In the genomic region with DNA sequence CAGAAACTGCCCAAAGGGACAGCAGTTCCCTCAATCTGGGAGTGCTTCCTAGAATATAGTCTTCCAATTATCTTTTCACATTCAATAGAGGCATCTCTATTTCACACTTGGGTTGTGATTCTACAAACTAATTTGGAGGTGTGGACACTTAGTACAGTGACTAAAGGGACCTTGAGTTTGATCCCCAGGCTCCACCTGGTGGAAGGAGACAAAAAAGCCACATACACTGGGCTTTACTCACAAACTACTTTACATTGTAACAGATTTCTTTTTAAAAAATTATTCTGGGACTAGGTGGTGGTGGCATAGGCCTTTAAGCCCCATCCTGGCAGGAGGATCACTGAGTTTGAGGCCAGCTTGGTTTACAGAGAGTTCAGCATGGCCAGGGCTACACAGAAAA, we compare ENCODE assay signal across 12 mouse cellular contexts. TPM values are rescaled to one million over a fixed set of nuclear protein-coding genes. Genes with fewer than 3 reads are reported as not detected.
DNase-seq lines count a peak whose midpoint lies in the region; TF ChIP-seq lines count a peak whose summit lies in the region.
"Had no signal": no experiment of that assay in that cellular context is flagged by ENCODE, and none has a peak within 500 bp of the region (broad histone marks: within the 10 kb centered on the region; RNA-seq: fewer than 3 reads in every experiment).

No protein-coding gene starts in this region.

- H3K4me1 ChIP-seq in heart, adult 2 months (ENCODE audit: control insufficient read depth, insufficient read depth, low read length) = peaks cover 3% of the 10 kb centered on the region; the same call in 1 of the 2 replicates

- no peaks in the 10 kb centered on the region for H3K79me2 ChIP-seq in heart, adult 2 months (replicated peaks; ENCODE audit: control insufficient read depth, insufficient read depth, low read length)

- H3K4me3 ChIP-seq in heart, adult 2 months = no peak overlapping the region
- H3K4me3 ChIP-seq: heart, embryonic 15.5 days had no signal

- no peaks in the 10 kb centered on the region for H3K27me3 ChIP-seq in heart, adult 2 months (ENCODE audit: control insufficient read depth, insufficient read depth, low read length)
- H3K27me3 ChIP-seq: heart, embryonic 15.5 days had no signal

- TF ChIP-seq EP300 in heart, adult 2 months (IDR thresholded peaks at IDR 0.05; ENCODE audit: insufficient read depth, low read depth, low read length) = no peak

- DNase-seq in heart, adult 2 months = peak in 1 of 2 experiments; percentile 0
- no peak for DNase-seq in heart, postnatal 36 days
- DNase-seq in layer of hippocampus, postnatal 10 days (ENCODE audit: low spot score in 2 of 2) = peak; percentile 2 to 8
- no peak for DNase-seq in layer of hippocampus, postnatal 36 days
- DNase-seq in thymus, postnatal 14 days = peak; percentile 4
- DNase-seq in thymus, adult 18-20 months = no peak
- DNase-seq in lung, postnatal 4 days = peak; percentile 2 to 8
- DNase-seq in adrenal gland, postnatal 10 days = no peak
- DNase-seq: cerebellum, adult 9-10 months; gastrocnemius, postnatal 10 days; liver had no signal

- peak; percentile 42 for TF ChIP-seq CTCF in heart, adult 2 months (IDR thresholded peaks at IDR 0.05)

- TF ChIP-seq POLR2A in heart, adult 2 months (IDR thresholded peaks at IDR 0.05; ENCODE audit: insufficient read depth, low read depth, low read length) = no peak

- intact Hi-C loops in heart, adult 2 months (cut with DNase I) = no loop called here
- intact Hi-C loops in heart, postnatal 36 days (cut with DNase I) = no loop called here

- H3K27ac ChIP-seq in heart, adult 2 months = no peak overlapping the region
- H3K27ac ChIP-seq: heart, embryonic 15.5 days had no signal

- no peak overlapping the region for H3K9ac ChIP-seq in heart, adult 2 months (ENCODE audit: low read depth, low read length)
- H3K9ac ChIP-seq: heart, embryonic 15.5 days had no signal

- H3K36me3 ChIP-seq in heart, adult 2 months (ENCODE audit: control insufficient read depth, insufficient read depth, low read length) = no peaks in the 10 kb centered on the region

RNA-seq across cellular contexts. Expression of a gene that starts 3.4 kb away (rescaled TPM):
- total RNA-seq in heart, adult 2 months (2021) = 1 to 10 TPM in 1 of 2 experiments, under 1 TPM in 1; 0.77 to 1.5 TPM
- polyA plus RNA-seq in heart, adult 2 months (2012; rRNA removed) = 2.0 and 2.2 TPM in 2 replicates
- 1 to 10 TPM; 1.1 to 2.1 TPM for total RNA-seq in heart, postnatal 36 days (2021)
- under 1 TPM; 0.21 to 0.25 TPM for total RNA-seq in layer of hippocampus, postnatal 10 days (2021)
- under 1 TPM; 0.23 to 0.40 TPM for total RNA-seq in layer of hippocampus, postnatal 36 days (2021)
- 1 to 10 TPM; 3.2 to 6.1 TPM for total RNA-seq in adrenal gland, postnatal 10 days (2021)

RNA-seq across cellular contexts. Expression of a gene that starts 35.2 kb away (rescaled TPM):
- total RNA-seq in heart, adult 2 months (2021) = 10 to 100 TPM; 75.2 to 79.4 TPM
- 91.6 and 97.5 TPM in 2 replicates for polyA plus RNA-seq in heart, adult 2 months (2012; rRNA removed)
- total RNA-seq in heart, postnatal 36 days (2021) = 10 to 100 TPM; 77.3 to 80.6 TPM
- 100 to 1,000 TPM; 166 to 174 TPM for total RNA-seq in layer of hippocampus, postnatal 10 days (2021)
- total RNA-seq in layer of hippocampus, postnatal 36 days (2021) = 100 to 1,000 TPM; 170 to 183 TPM
- 100 to 1,000 TPM; 186 to 194 TPM for total RNA-seq in adrenal gland, postnatal 10 days (2021)

Comparison
In these comparisons a context has a peak if more than half of its experiments do, and no peak if none do; other contexts are left out.
1. DNase-seq: peak in layer of hippocampus, postnatal 10 days (2 of 2), thymus, postnatal 14 days (single experiment) and lung, postnatal 4 days (2 of 2); none in heart, postnatal 36 days (0 of 2), layer of hippocampus, postnatal 36 days (0 of 2), thymus, adult 18-20 months (0 of 2) and adrenal gland, postnatal 10 days (single experiment).